Mouse (Mus musculus): Measurements from ENCODE around the gene Csnk2b.

GRCm38 (mm10) chr17:35105740-35106389, 16.0 kb downstream of the Csnk2b start:
- TF ChIP-seq GATA1 (IDR thresholded peaks at IDR 0.05; ENCODE audit: borderline replicate concordance, low read length) (no peak), FLI1 (IDR thresholded peaks at IDR 0.05; ENCODE audit: low read length) (no peak)

Data from megakaryocyte, embryonic 14.5 days (primary cell).